Mouse (Mus musculus): ENCODE results near the gene Samd1. TPM values are rescaled to one million over a fixed set of nuclear protein-coding genes. Genes with fewer than 3 reads are reported as not detected.

Gene Samd1
- 37.0 and 37.9 TPM in 2 replicates for polyA plus RNA-seq (2012; rRNA removed)

GRCm38 (mm10) chr8:83997511-83998141 lies at the start of gene Samd1:
Gene Samd1 (plus strand): TSS chr8:83997672.
- Histone ChIP-seq H3K4me3 (replicated peaks; ENCODE audit: extremely low read depth, low read depth, low read length) (peak within 1 kb of the TSS; percentile 88), H3K4me1 (ENCODE audit: control insufficient read depth, insufficient read depth, low read length) (peaks cover 6% of the 10 kb centered on the region; the same call in 1 of the 2 replicates)
- no peak for TF ChIP-seq CTCF (IDR thresholded peaks at IDR 0.05; ENCODE audit: insufficient read depth, low read length)
- TF ChIP-seq POLR2A (IDR thresholded peaks at IDR 0.05; ENCODE audit: borderline replicate concordance, extremely low read depth, low read depth, low read length), result no peak
- DNase-seq, result peak; percentile 59
- WGBS, result 11% methylated on average over 110 of the region's 112 CpGs

GRCm38 (mm10) chr8:83954749-83955105 lies 42.7 kb upstream of the Samd1 start:
- peak overlapping the region; percentile 64 for H3K4me3 ChIP-seq (replicated peaks; ENCODE audit: extremely low read depth, low read depth, low read length)
- WGBS, result 2% methylated on average over 14 of the region's 14 CpGs
- DNase-seq, result no peak

GRCm38 (mm10) chr8:83955106-83955957 lies 42.1 kb upstream of the Samd1 start, which contains the start of the genes Gm10644 and Asf1b:
Gene Gm10644 (minus strand): TSS chr8:83955205.
Gene Asf1b (plus strand): TSS chr8:83955507.
- WGBS, result under 1% methylated on average over 75 of the region's 75 CpGs

More at GRCm38 (mm10) chr8:83954749-83955105, 42.7 kb upstream of the Samd1 start:
- H3K4me1 ChIP-seq (ENCODE audit: control insufficient read depth, insufficient read depth, low read length), result no peaks in the 10 kb centered on the region; the same call in 1 of the 2 replicates
- no peak for TF ChIP-seq CTCF (IDR thresholded peaks at IDR 0.05; ENCODE audit: insufficient read depth, low read length)
- TF ChIP-seq POLR2A (IDR thresholded peaks at IDR 0.05; ENCODE audit: borderline replicate concordance, extremely low read depth, low read depth, low read length), result no peak

GRCm38 (mm10) chr8:83955958-83956218 lies 41.6 kb upstream of the Samd1 start:
- H3K4me1 ChIP-seq (ENCODE audit: control insufficient read depth, insufficient read depth, low read length), result no peaks in the 10 kb centered on the region; the same call in 1 of the 2 replicates
- TF ChIP-seq CTCF (IDR thresholded peaks at IDR 0.05; ENCODE audit: insufficient read depth, low read length) (no peak), POLR2A (IDR thresholded peaks at IDR 0.05; ENCODE audit: borderline replicate concordance, extremely low read depth, low read depth, low read length) (no peak)
- no peak for DNase-seq
- WGBS, result 2% methylated on average over 15 of the region's 15 CpGs
- H3K4me3 ChIP-seq (replicated peaks; ENCODE audit: extremely low read depth, low read depth, low read length), result peak overlapping the region; percentile 84

More at GRCm38 (mm10) chr8:83955106-83955957, 42.1 kb upstream of the Samd1 start, which contains the start of the genes Gm10644 and Asf1b:
- no peaks in the 10 kb centered on the region; the same call in 1 of the 2 replicates for H3K4me1 ChIP-seq (ENCODE audit: control insufficient read depth, insufficient read depth, low read length)
- peak; percentile 92 for DNase-seq
- peak within 1 kb of the TSS; percentile 84 for H3K4me3 ChIP-seq (replicated peaks; ENCODE audit: extremely low read depth, low read depth, low read length)
- TF ChIP-seq POLR2A (IDR thresholded peaks at IDR 0.05; ENCODE audit: borderline replicate concordance, extremely low read depth, low read depth, low read length) (peak; percentile 35; the same call in 1 of the 2 replicates), CTCF (IDR thresholded peaks at IDR 0.05; ENCODE audit: insufficient read depth, low read length) (peak; percentile 68)

- DNase-seq, result no peak
- Histone ChIP-seq H3K4me3 (replicated peaks; ENCODE audit: extremely low read depth, low read depth, low read length) (no peak overlapping the region), H3K4me1 (ENCODE audit: control insufficient read depth, insufficient read depth, low read length) (no peaks in the 10 kb centered on the region; the same call in 1 of the 2 replicates)
- TF ChIP-seq CTCF (IDR thresholded peaks at IDR 0.05; ENCODE audit: insufficient read depth, low read length), result peak; percentile 31; the same call in 1 of the 2 replicates
- no peak for TF ChIP-seq POLR2A (IDR thresholded peaks at IDR 0.05; ENCODE audit: borderline replicate concordance, extremely low read depth, low read depth, low read length)
- 5% methylated on average over 1 of the region's 1 CpGs for WGBS
Observed at GRCm38 (mm10) chr8:83956789-83957188, 40.7 kb upstream of the Samd1 start.

GRCm38 (mm10) chr8:83964015-83964765 lies 33.3 kb upstream of the Samd1 start:
- peak; percentile 44 for DNase-seq
- Histone ChIP-seq H3K4me3 (replicated peaks; ENCODE audit: extremely low read depth, low read depth, low read length) (no peak overlapping the region), H3K4me1 (ENCODE audit: control insufficient read depth, insufficient read depth, low read length) (no peaks in the 10 kb centered on the region)
- TF ChIP-seq CTCF (IDR thresholded peaks at IDR 0.05; ENCODE audit: insufficient read depth, low read length) (no peak), POLR2A (IDR thresholded peaks at IDR 0.05; ENCODE audit: borderline replicate concordance, extremely low read depth, low read depth, low read length) (no peak)
- 64% methylated on average over 5 of the region's 5 CpGs for whole genome bisulfite sequencing

- no peak for DNase-seq
- H3K4me1 ChIP-seq (ENCODE audit: control insufficient read depth, insufficient read depth, low read length), result no peaks in the 10 kb centered on the region
- no peak overlapping the region for H3K4me3 ChIP-seq (replicated peaks; ENCODE audit: extremely low read depth, low read depth, low read length)
- 90% methylated on average over 7 of the region's 7 CpGs for WGBS
- TF ChIP-seq POLR2A (IDR thresholded peaks at IDR 0.05; ENCODE audit: borderline replicate concordance, extremely low read depth, low read depth, low read length) (no peak), CTCF (IDR thresholded peaks at IDR 0.05; ENCODE audit: insufficient read depth, low read length) (no peak)
Observed at GRCm38 (mm10) chr8:83967701-83968100, 29.8 kb upstream of the Samd1 start.

- DNase-seq, result no peak
- no peak for TF ChIP-seq CTCF (IDR thresholded peaks at IDR 0.05; ENCODE audit: insufficient read depth, low read length)
- TF ChIP-seq POLR2A (IDR thresholded peaks at IDR 0.05; ENCODE audit: borderline replicate concordance, extremely low read depth, low read depth, low read length), result no peak
- H3K4me1 ChIP-seq (ENCODE audit: control insufficient read depth, insufficient read depth, low read length), result peaks cover 8% of the 10 kb centered on the region
- H3K4me3 ChIP-seq (replicated peaks; ENCODE audit: extremely low read depth, low read depth, low read length), result no peak overlapping the region
- 83% methylated on average over 4 of the region's 4 CpGs for WGBS
Observed at GRCm38 (mm10) chr8:83971121-83971520, 26.4 kb upstream of the Samd1 start.

GRCm38 (mm10) chr8:83971661-83972060 lies 25.8 kb upstream of the Samd1 start:
- peaks cover 8% of the 10 kb centered on the region for H3K4me1 ChIP-seq (ENCODE audit: control insufficient read depth, insufficient read depth, low read length)
- TF ChIP-seq CTCF (IDR thresholded peaks at IDR 0.05; ENCODE audit: insufficient read depth, low read length) (no peak), POLR2A (IDR thresholded peaks at IDR 0.05; ENCODE audit: borderline replicate concordance, extremely low read depth, low read depth, low read length) (no peak)
- DNase-seq, result no peak
- no peak overlapping the region for H3K4me3 ChIP-seq (replicated peaks; ENCODE audit: extremely low read depth, low read depth, low read length)
- WGBS, result 78% methylated on average over 6 of the region's 6 CpGs

Measured in lung, adult 2 months (tissue).